Mouse (Mus musculus): Measurements from ENCODE around the gene Sptlc3.

The Sptlc3 gene

GRCm38 (mm10) chr2:139493836-139494235 is at the start of gene Sptlc3:
Gene Sptlc3 (plus strand): TSS chr2:139493913.
- no peak for DNase-seq

GRCm38 (mm10) chr2:139467726-139468125 is 26.0 kb upstream of the Sptlc3 start:
- DNase-seq, result no peak

GRCm38 (mm10) chr2:139488708-139489107 is 5.0 kb upstream of the Sptlc3 start:
- no peak for DNase-seq

- DNase-seq, result no peak
These were observed 916 bp downstream of the Sptlc3 start for GRCm38 (mm10) chr2:139494629-139495028.

- no peak for DNase-seq
These were observed 68.3 kb downstream of the Sptlc3 start for GRCm38 (mm10) chr2:139561966-139562505.

GRCm38 (mm10) chr2:139579280-139579679 is 85.6 kb downstream of the Sptlc3 start:
- no peak for DNase-seq

- DNase-seq, result no peak
These were observed 89.1 kb downstream of the Sptlc3 start for GRCm38 (mm10) chr2:139582766-139583165.

GRCm38 (mm10) chr2:139587660-139588200 is 94.0 kb downstream of the Sptlc3 start:
- DNase-seq, result no peak

- DNase-seq, result peak; percentile 61 to 77
These were observed 96.2 kb downstream of the Sptlc3 start for GRCm38 (mm10) chr2:139589905-139590304.

GRCm38 (mm10) chr2:139590888-139591698 is 97.4 kb downstream of the Sptlc3 start:
- DNase-seq, result peak in 1 of 2 experiments; percentile 23

- no peak for DNase-seq
These were observed 98.4 kb downstream of the Sptlc3 start for GRCm38 (mm10) chr2:139592109-139592508.

- DNase-seq, result no peak
These were observed 103.5 kb downstream of the Sptlc3 start for GRCm38 (mm10) chr2:139597229-139597628.

GRCm38 (mm10) chr2:139601543-139602194 is 108.0 kb downstream of the Sptlc3 start:
- no peak for DNase-seq

- no peak for DNase-seq
These were observed 114.5 kb downstream of the Sptlc3 start for GRCm38 (mm10) chr2:139608167-139608566.

- DNase-seq, result peak; percentile 20 to 46
These were observed 115.1 kb downstream of the Sptlc3 start for GRCm38 (mm10) chr2:139608810-139609209.

- DNase-seq, result no peak
These were observed 115.5 kb downstream of the Sptlc3 start for GRCm38 (mm10) chr2:139609231-139609630.

- no peak for DNase-seq
These were observed 116.1 kb downstream of the Sptlc3 start for GRCm38 (mm10) chr2:139609662-139610291.

- no peak for DNase-seq
These were observed 118.8 kb downstream of the Sptlc3 start for GRCm38 (mm10) chr2:139612410-139613107.

- DNase-seq, result no peak
These were observed 132.8 kb downstream of the Sptlc3 start for GRCm38 (mm10) chr2:139626496-139626895.

- DNase-seq, result no peak
These were observed 135.0 kb downstream of the Sptlc3 start for GRCm38 (mm10) chr2:139628731-139629130.

- no peak for DNase-seq
These were observed 135.9 kb downstream of the Sptlc3 start for GRCm38 (mm10) chr2:139629653-139630052.

- no peak for DNase-seq
These were observed 140.8 kb downstream of the Sptlc3 start for GRCm38 (mm10) chr2:139634506-139634905.

Data from kidney, postnatal 25 days (tissue).